Mouse (Mus musculus): ENCODE data around the gene Tas2r115. TPM values are rescaled to one million over a fixed set of nuclear protein-coding genes. Genes with fewer than 3 reads are reported as not detected.

Gene Tas2r115
- not detected for total RNA-seq (2021)
- long read RNA-seq, experiment 1: 0 reads
- long read RNA-seq, experiment 2: 0 reads

GRCm38 (mm10) chr6:132737935-132738334, at the start of gene Tas2r115:
TSS of gene Tas2r115 (minus strand) at chr6:132738035.
- DNase-seq: no peak

- DNase-seq: no peak
Observed at GRCm38 (mm10) chr6:132778062-132778461, 40.2 kb upstream of the Tas2r115 start, which contains the start of gene Tas2r136. TSS of gene Tas2r136 (minus strand) at chr6:132778162.

- no peak for DNase-seq
Observed at GRCm38 (mm10) chr6:132761831-132762230, 24.0 kb upstream of the Tas2r115 start, which contains the start of gene Tas2r102. TSS of gene Tas2r102 (plus strand) at chr6:132762131.

- DNase-seq: no peak
Observed at GRCm38 (mm10) chr6:132754430-132754829, 16.6 kb upstream of the Tas2r115 start, which contains the start of gene Tas2r124. TSS of gene Tas2r124 (plus strand) at chr6:132754730.

GRCm38 (mm10) chr6:132750206-132750605, 12.4 kb upstream of the Tas2r115 start:
- DNase-seq: peak; percentile 3 to 16

- DNase-seq: no peak
Observed at GRCm38 (mm10) chr6:132711828-132712227, 26.0 kb downstream of the Tas2r115 start, which contains the start of gene Tas2r122. TSS of gene Tas2r122 (minus strand) at chr6:132711928.

GRCm38 (mm10) chr6:132700907-132701306, 36.9 kb downstream of the Tas2r115 start, which contains the start of gene Tas2r121:
TSS of gene Tas2r121 (minus strand) at chr6:132701007.
- DNase-seq: no peak

- peak; percentile 11 to 35 for DNase-seq
Observed at GRCm38 (mm10) chr6:132691596-132691995, 46.2 kb downstream of the Tas2r115 start.

Other genes with a start within 250 kb of the Tas2r115 start
- not detected for gene Prh1, start 168.2 kb downstream of the Tas2r115 start, total RNA-seq (2021)
- gene Prp2, start 142.1 kb downstream of the Tas2r115 start, total RNA-seq (2021): not detected
- not detected for gene A630073D07Rik, start 86.5 kb downstream of the Tas2r115 start, total RNA-seq (2021)
- gene Tas2r120, start 81.1 kb downstream of the Tas2r115 start, total RNA-seq (2021): not detected
- not detected for gene Tas2r121, start 37.0 kb downstream of the Tas2r115 start, total RNA-seq (2021)
- gene Tas2r122, start 26.1 kb downstream of the Tas2r115 start, total RNA-seq (2021): not detected
- gene Tas2r124, start 16.7 kb upstream of the Tas2r115 start, total RNA-seq (2021): not detected
- gene Tas2r102, start 24.1 kb upstream of the Tas2r115 start, total RNA-seq (2021): not detected
- gene Tas2r136, start 40.1 kb upstream of the Tas2r115 start, total RNA-seq (2021): not detected
- not detected for gene Tas2r117, start 64.8 kb upstream of the Tas2r115 start, total RNA-seq (2021)
- not detected for gene Tas2r123, start 109.1 kb upstream of the Tas2r115 start, total RNA-seq (2021)
- gene Tas2r116, start 117.4 kb upstream of the Tas2r115 start, total RNA-seq (2021): not detected
- gene Tas2r110, start 130.0 kb upstream of the Tas2r115 start, total RNA-seq (2021): not detected
- gene Tas2r113, start 155.0 kb upstream of the Tas2r115 start, total RNA-seq (2021): not detected
- gene Tas2r125, start 171.6 kb upstream of the Tas2r115 start, total RNA-seq (2021): not detected
- not detected for gene Tas2r129, start 213.1 kb upstream of the Tas2r115 start, total RNA-seq (2021)
- gene Tas2r131, start 219.9 kb upstream of the Tas2r115 start, total RNA-seq (2021): not detected
- gene Tas2r109, start 242.9 kb upstream of the Tas2r115 start, total RNA-seq (2021): not detected

Measured in adrenal gland, postnatal 36 days (tissue).